Mouse (Mus musculus): ENCODE measurements at regions not wholly inside any gene's neighbourhood (a gene's known extent, or its start where the extent isn't known, plus 50 kb on each side); places are given as distances from the start of the nearest gene placed in this dataset.

DNA sequence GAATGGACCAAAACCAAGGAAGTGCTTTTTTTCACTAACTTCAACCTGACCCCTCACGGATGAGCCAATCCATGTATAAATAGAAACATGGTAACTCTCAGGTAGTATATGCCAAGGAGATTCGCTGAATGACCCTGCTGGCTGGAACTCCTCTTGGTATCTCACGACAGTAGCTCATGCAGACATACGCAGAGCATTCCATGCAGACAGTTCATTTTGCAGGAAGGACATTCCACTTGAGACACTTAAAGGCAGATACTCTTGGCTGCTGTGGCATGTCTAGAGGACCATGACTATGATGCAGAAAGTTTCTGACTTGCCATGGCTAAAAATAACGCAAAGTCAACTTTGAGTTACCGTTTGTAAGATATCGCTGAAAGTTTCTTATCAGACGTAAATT is 195.6 kb upstream of the Pitx2 start:
- DNase-seq (ENCODE audit: inconsistent ontology term) = no peak

DNA sequence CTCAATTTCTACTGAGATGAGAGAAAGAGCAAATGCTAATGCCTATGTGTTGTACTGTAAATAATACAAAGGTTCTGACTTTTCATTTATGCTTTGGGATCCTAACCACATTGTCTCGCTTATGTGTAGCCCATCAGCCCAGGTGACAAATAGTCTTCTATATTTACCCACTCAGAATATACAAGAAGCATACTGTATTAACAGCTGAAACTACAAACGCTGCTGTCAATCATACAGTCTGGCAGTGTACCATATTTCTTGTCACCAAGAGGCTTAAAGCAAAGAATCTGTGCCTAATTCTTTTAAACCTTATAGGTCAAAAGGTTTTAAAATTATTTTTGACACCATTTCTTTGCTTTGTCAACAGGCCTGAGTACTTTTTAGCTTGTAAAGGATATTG is 160.8 kb upstream of the Pitx2 start:
- DNase-seq (ENCODE audit: inconsistent ontology term) = no peak

DNA sequence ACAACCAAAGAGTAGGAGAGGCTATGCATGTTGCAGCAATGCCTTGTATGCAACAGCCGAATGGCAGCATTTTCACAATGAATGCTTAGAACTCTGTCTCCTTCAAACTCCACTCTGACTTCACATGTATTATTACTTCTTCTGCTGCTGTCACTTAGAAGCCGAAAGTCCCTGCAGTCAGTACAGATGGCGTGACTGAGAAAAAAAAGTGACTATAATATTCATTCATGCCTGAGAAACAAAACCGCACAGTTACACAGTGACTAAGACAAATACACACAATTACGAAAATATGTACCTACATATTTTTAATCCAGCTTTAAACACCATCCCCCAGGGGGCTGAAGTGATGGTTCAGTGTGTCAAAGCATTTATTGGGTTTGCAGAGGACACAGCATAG is 154.8 kb upstream of the Pitx2 start:
- DNase-seq (ENCODE audit: inconsistent ontology term) = no peak

DNA sequence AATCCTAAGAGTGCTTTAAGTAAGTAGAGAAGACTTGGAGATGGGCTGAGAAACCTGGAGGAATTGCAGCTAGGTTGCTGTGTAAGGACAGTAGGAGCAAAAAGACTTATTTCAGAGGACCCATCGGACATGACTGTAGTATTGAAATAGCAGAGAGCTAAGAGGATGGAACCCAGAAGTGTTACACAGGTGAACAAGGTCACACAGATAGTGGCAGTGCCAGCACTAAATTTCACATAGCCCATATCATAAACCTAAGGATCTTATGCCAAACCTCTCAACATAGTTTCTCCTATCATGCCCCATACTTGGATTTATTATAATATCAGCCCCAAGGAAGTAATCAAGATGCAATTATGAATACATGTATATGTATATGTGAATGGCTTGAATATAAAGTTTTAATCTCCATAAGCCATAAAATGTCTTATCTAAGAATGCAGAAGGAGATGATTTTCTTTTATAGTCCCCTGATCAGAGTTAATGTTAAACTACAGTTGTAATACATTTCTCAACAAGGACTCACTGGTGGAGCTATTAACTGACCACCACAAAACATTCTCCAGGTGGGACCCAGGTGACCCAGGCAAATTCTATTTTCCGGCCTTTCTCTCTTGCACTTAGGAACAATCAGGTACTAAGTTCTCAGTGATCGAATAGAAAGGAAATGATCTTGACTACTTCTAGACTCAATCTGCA is 149.6 kb upstream of the Pitx2 start:
- no peak for DNase-seq (ENCODE audit: inconsistent ontology term)

DNA sequence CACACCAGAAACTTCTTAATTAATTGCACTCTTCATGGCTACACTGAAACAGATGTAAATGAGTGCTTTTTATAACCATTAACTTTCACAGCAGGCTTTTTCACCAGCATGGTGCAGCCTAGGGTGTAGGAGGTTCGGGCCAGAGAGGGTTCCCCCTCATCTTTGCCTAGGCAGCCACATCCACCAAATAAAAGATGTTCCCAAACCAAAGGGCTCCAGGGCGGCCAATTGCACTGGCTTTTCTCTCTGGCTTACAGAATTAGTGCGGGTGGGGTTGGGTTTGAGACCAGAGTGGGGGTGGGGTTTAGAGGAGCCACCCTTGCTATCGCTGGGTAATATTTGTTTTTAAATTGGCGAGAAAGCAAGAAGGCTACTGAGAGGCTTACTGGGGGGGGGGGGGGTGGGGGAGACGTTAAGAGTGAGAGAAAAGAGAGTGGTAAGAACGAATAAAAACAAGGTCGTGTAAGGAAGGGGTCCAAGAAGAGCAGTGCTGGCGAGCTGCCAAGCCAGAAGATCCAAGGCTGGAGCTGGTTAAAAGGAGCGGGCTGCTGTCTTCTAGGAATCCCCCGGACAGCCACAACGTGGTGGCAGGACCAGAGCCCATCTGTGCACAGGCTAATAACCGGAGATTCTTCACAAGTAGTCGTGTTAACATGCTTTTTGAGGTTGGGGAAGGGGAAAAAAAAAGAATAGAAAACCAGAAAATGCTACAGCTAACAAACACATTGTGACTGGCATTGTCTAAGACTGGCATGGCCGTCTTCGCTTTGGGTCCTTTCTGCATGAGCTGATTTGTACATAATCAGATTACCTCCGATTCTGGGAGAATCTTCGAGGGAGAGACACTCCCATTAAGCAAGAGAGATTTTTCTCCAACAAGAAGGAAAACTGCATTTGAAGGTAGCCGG is 134.0 kb upstream of the Pitx2 start:
- DNase-seq (ENCODE audit: inconsistent ontology term) = no peak

DNA sequence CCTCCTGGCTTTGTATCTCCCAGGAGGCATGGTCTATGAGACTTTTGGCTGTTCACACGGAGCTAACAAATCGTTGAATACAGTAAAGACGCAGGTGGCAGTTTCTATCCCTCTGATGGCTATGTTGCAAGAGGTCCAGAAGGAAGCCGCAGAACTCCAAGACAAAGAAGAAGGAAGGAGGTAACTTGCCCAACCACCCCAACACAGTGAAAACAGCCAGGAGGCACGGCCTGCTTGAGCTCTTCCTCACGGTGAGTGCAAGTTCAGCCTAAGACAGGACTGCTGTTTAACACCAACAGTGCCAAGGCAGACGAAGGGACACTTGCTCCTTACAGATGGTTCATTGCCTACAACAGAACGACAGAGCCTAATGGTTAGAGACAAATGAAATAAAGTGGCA is 130.0 kb upstream of the Pitx2 start:
- no peak for DNase-seq (ENCODE audit: inconsistent ontology term)

DNA sequence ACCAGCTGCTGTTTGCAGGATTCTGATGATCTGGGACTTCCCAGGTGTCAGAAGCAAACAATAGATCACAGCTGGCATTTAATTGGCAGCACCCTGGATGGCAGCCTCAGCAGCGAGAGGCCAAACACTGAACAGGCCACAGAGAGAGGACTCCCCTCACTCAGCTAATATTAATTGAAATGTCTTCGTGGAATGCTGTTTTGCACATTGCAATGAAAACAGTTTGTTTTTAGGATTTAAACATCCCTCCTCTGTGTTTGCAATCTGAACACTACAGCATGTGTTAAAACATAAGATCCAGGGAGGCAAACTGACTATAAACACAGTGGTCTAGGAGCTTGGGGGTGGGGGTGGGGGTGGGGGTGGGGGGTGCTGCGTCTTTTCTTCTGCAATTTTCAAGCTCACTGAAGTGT is 129.2 kb upstream of the Pitx2 start:
- DNase-seq (ENCODE audit: inconsistent ontology term) = no peak

DNA sequence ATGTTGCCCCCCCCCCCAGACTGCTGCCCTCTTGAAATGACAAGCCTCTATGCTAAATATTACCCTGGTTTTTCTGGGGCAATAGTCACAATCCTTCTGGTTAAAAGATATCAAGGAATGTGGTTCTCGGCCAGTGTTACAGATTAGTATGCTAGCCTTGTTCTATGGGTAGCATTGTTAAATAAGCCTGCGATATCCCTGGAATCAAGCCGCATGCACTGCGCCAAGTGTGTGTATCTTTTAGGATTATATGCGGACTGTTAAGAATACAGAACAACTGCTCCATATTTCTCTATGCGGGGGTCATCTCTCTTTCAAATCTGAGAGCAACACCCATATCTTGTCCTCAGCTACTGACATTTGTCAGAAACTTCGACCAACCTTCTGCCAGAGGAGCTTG is 128.7 kb upstream of the Pitx2 start:
- DNase-seq (ENCODE audit: inconsistent ontology term) = no peak

DNA sequence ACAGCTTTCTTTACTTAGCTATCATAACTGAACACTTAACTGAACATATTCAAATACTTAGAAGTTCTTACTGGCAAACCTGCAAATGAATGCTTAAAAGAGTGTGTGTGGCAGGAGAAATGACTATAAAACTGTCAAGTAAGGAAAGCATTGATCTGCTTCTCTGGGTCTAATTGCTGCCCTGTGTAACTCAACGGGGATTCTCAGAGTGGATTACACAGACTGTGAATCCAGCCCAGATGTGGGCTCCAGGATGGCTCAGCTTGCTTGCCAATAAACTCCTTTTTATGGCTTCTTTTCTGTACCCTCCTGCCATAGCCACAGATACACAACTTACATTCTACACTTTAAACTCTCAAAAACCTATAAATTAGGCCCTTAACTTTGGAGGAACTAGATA is 123.3 kb upstream of the Pitx2 start:
- no peak for DNase-seq (ENCODE audit: inconsistent ontology term)

DNA sequence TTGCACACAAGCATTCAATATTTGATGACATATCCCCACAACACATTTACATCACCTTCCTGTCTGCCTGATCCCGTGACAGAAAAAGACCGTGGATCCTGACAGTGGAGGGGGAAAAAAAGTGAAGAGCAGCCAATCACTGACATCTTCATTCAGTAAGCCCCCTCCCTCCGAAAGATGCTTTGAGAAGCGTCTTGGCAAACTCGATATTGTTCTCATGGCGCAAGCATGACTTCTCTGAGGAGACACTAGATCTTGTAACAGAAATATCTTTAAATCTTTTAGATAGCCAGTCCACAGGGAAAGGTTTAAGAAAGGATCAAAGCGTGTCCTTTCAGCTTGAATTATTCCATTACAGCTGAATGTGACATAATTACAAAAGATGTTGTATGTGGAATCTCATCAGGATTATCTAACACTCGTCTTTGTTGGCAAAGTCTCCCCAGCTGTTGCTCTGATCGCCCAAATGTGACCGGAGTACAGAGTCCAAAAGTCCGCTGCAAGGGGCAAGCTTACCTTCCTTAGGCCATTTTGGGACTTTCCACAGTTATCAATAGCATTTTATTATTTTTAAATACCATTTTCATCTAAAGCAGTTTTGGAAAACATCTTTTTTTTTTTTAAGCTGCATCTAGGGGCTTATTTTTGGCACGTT is 95.8 kb upstream of the Pitx2 start:
- no peak for DNase-seq (ENCODE audit: inconsistent ontology term)

DNA sequence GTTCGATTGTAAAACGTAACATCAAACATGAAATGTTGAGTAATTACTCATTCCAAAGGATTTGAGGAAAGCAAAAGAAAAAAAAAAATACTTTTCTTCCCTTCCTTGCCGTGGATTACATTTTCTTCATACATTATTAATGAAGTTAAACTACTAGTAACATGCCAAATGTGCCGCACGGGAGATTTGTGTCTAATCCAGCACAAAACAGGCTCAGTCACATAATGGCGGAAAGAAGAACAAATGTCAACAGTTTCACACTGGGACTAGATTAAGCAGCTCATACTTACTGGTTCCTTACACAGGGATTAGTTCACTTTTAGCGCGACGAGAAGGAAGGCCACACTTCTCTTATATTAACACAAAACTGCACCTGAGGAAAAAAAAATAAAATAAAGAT is 94.9 kb upstream of the Pitx2 start:
- no peak for DNase-seq (ENCODE audit: inconsistent ontology term)

DNA sequence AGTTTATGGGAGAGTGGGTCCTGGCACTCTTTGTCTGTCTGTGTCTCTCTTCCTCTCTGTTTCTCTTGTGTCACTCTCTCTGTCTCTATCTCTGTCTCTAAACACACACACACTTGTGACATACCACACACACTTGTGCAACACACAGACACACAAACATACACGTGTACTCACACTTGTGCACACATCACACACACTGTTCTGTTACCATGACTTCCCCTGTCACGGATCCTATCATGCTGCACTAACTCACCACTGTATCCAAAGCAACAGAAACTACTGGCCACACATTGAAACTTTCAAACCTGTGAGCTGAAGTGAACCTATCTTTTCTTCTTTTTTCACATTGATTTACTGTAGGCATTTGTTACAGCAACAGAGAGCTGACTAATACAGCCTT is 93.5 kb upstream of the Pitx2 start:
- DNase-seq (ENCODE audit: inconsistent ontology term) = no peak

DNA sequence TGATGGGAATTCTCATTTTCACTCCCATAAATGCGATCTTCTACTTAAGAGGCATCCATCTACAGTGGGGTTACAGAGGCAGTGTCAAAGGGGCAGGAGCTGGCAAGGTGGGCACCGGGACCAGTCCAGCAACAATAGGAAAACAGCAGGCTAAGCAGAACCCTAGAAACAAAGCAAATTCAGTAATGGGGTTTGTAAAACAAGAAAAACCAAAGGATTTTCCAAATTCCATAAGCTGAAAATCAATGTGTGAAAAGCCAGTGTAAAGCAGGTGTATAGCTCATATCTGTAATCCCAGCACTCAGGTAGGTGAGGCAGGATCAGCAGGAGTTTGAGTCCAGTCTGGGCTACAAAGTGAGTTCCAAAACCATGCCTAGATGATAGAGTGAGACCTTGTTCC is 69.2 kb upstream of the Pitx2 start:
- DNase-seq (ENCODE audit: inconsistent ontology term) = no peak

DNA sequence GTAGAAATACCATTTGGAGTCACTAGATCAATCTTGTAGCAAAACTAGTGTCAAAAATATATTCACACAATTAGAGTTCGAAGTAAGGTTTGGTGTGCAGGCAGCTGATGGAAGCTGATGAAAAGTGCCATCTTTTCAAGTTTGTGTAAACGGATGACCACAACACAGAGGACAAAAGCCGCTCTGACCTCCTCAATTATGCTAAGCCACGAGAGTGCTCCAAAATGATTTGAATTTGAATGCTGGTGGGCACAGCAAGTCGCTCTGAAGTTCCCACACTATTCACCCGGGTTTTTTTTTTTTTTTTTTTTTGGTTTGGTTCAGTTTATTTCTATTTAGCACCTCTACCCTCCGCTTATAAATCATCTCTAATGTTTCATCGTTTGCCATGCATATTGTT is 68.5 kb upstream of the Pitx2 start:
- DNase-seq (ENCODE audit: inconsistent ontology term) = no peak

DNA sequence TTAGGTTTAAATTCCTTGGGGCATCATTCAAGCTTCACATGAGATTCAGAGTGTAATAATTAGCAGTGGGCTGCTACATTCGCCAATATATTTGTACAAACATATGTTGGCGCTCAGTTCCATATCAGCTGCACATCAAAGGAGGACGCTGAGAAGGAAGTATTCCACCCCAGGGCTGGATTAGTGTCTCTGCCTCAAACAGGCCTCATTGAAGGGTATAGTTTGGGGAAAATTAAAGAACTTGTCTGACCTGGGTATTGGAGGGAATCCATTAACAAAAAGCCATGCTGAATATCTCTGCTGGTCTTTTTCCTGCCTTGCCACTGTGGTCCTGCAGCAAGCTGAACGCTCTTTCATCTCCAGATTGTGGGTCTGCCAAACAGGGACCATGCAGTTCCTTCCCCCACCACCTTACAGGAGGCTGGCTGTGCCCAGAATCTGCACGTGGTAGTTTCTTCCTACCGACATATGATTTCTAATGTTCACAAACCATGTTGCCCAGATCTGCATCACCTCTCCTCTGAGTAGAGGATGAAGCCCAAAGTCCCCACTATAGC is 67.7 kb upstream of the Pitx2 start:
- DNase-seq (ENCODE audit: inconsistent ontology term) = no peak
